Mouse (Mus musculus): Measurements from ENCODE around the gene Grm8.

Grm8 gene

DNA sequence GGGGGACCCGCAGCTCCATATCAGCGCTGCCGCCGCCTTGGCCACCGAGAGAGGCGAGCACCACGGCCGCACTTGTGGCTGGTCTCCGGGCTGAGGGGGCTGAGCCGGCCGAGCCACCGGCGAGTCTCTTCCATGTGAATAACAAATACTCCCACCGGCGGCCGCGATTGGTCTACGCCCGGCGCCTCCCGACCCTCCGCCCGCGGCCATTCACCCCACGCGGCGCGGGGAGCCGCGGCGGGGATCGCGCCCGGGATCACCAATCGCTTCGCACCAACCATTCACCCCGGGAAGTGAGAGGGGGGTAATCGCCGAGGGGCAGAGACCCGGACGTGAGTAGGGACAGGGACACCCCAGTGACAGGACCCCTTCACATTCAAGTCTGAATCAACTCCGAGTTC lies at the start of gene Grm8:
Gene Grm8, minus strand, starts transcription at position 178 of the 401 bp plus-strand sequence.
- DNase-seq, result peak; percentile 55 to 63

DNA sequence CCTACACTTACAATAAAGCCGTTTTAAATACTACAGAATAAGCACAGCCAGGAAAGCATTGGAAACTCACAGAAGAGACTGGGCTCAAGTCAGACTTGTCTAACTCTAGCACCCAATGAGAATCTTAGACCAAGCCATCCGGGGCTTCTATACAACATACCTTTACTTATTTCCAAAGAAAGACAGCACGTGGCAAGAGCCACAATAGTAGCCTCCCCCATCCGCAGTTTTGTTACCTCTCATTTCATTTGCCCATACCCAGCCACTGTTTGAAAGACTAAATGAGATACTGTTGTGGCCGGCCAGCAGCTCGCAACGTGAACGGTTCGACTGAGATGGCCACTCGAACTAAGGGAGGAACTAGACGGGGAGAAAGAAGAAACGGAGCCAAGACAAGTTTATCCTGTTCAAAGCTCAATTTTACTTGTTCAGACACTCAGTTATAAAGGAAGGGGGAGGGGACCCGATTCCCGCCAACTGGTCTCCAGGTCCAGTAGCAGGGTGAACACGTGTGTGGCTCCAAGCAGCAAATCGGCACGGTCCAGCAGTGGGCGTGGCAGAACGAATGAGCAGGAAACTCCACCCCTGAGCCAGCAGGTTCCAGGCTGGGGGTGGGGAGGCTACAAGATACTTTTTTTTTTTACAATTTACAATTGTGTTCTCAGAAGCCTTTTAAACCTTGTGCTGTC lies 35.0 kb upstream of the Grm8 start:
- no peak for DNase-seq

DNA sequence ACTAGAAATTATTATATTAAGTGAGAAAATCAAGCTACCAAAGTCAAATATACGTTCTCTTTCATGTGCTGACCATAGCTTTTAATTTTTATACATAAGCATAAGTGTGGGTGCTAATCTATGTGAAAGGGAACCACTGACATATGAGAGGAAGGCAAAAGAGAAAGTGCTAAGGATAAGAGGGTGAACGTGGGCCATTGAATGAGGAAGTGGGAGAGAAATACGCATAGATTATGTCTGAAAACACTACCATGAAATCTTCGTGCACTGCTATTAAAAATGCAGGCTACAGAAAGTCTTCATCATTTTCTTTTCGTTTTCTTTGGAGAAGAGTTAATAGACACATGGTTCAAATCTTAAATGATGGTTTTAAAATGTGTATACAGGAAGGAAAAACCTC lies 25.4 kb upstream of the Grm8 start:
- no peak for DNase-seq

DNA sequence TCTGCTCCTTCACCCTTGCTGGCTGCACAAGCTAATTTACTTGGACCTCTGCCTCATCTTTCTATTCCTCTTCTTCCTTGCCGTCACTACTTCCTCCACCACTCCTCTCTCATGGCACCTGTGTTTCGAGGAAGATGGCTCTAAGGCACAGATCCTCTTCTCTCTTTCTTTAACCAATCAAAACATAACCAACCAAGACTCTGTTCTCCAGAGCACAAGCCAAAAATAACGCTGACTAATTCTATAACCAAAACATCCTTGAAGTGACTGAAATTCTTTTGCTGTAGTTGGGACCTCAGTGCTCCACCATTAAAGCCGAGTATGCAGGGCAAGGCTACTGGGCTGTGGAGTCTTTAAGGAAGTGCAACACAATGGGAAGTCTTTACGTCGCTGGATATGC lies 11.5 kb upstream of the Grm8 start:
- no peak for DNase-seq

DNA sequence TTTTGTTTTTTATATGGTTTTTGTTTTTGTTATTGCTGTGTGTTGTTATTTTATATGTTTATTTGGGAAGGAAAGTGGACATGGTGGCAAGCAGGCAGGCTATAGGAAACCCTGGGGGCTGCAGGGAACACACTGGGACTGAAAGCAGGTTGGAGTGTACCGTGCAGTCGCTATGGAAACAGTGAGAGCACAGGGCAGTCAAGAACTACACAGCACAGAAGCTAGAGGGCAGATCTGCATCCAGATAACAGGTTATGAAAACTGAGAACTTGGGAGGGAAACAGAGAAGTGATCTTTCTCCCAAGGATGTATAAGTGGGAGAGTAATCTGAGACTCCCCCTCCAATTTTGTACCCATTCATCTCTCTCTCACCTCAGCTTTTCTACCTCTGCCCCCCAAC lies 7.4 kb upstream of the Grm8 start:
- DNase-seq, result no peak

DNA sequence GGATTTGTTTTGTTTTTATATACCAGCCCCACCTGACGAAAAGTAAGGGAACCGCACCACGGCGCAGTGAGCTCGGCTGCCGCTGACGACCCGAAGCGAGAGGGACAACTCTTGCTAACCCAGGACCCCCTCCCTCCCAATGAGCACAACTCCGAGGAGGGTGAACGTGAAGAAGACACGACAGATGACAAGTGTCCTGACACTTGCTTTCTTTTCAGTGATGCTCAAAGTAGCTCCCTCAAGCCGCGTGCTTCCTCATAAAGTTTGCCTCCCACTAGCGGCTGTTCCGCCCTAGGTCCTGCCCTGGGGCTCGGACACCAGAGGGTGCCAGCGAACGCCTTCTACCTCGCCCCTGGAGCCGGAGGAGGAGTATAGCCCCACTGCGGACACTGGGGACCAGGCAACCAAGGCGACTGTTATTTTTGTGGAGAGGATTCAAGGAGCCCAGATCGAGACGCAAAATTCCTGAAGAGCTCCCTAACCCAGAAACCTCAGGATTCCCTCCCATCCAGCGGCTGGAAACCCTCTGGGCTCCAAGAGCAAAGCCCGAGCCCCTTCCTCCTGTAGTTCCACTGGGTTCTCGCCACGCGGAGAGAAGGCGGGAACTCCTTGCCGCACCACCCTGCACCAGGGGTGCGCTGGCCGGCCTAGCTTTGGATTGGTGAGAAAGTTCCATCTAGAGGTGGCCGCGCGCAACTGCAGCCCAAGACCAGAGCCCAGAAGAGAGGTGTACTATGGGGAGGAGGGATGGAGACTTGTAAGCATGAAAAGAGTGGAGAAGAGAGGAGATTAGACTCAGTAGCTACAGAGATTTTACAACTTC lies 644 bp upstream of the Grm8 start:
- DNase-seq, result peak; percentile 87 to 91

DNA sequence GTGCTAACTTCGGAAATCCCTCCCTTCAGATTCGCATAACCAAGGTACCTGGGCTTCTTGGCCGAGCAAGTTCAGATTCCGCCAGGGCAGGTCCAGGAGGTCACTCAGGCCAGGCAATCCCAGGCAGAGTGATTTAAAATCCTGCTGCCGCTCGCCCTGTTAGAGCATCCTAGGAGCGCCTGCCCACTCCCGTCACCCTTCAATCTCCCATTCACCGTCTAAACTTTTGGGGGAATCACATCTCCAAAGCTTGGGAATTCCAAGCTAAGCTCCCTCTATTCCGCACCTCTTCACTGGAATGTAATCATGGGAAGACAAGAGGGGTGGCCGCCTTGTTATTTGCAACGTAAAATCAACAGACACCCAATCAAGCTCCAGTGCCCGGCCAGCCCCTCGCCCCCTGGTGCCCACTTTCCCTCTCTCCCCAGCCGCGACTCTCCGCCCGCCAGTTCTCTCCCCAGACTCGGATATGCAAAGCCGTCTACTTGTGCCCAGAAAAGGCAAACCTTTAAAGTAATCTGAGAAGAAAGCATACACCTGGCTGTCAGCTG lies 652 bp downstream of the Grm8 start:
- DNase-seq, result peak; percentile 20 to 30

DNA sequence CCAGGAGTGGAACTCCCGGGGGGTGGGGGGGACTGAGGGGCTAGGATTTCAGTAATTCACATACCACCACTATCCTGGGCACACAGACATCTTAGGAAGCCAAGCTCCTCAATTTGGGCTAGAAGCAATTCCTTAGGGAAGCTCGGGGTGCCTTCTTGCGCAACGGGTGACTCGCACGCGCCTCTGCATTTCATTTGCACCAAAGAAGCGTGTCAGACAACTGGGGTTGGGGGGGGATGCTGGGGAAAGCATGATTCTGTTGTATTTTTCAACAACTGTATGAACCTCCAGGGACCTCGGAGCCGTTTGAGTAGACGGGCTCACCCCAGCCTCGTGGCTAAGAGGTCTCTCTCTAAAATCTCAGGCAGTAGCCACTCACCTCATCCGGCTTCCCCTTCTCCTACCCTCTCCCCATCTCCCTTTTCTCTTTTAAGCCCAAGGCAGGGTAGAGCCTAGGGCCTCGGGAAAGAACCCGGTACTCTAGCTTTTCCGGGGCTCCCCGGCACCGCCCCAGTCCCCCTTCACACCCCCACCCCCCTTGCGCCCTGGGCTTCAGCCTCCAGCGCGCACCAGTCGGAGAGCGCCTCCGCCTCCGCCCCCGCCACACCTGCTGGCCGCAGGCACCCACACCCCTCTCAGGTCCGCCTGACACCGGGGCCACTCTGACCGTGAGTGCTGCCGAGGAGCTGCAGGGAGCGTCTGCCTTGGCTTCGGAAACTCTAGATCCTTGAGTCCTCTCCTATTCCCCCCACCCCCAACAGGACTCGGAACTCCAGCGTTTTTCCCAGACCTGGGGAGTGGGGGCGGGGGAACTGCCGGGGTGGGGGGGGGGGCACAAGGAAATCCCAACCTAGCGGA lies 1.5 kb downstream of the Grm8 start:
- DNase-seq, result peak; percentile 6 to 7

DNA sequence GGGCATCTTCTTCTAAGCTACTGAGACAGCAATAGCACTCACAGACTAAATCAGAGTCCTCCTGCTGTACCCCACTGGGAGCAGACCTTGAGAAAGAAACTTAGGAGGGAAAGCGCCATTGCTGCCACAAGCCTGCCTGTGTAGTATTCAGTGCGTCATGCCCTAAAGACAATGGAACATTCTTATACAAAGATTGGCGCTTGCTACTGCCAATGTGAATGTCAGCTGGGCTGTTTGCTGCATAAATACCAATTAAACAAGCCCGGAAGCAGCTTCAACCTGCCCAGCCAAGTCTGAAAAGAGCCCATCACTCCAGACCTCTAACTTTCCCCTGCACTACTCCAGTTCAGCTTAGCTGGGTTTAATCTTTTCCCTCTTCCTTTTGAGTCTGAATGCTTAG lies 2.9 kb downstream of the Grm8 start:
- DNase-seq, result no peak

DNA sequence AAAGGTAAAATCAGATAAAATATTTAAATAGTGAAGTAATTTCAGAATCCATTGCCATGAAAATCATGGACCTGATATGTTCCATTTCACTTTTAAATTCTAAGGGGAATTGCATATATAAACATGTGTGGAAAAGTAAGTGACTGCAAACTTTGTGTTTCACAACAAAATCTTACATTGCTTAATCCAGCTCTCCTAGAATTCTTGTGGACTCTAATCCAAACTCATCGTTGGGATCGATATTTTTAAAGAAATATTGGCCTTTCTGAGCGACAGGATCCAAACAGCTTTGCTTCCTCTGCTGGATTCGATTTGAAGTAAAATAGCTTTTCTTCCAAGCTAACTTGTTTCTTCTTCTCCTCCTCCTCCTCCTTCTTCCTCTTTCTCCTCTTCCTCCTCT lies 6.1 kb downstream of the Grm8 start:
- no peak for DNase-seq

DNA sequence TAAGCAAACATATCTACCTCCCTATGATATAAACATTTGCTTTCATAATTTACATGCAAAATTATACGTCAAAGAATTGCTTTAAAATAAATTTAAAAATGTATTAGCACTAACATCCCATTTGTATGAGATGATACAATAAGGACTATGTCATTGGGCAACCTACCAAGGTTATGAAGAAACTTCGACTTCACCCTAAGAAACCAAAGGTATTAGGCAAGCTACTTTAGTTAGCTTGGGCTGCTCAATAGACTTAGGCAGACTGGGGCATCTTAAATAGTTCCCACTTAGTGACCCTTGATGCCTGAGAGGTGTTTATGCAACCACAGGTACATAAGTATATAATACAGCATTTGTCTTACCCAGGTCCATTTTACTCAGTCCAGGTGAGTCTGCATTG lies 19.5 kb downstream of the Grm8 start:
- no peak for DNase-seq

DNA sequence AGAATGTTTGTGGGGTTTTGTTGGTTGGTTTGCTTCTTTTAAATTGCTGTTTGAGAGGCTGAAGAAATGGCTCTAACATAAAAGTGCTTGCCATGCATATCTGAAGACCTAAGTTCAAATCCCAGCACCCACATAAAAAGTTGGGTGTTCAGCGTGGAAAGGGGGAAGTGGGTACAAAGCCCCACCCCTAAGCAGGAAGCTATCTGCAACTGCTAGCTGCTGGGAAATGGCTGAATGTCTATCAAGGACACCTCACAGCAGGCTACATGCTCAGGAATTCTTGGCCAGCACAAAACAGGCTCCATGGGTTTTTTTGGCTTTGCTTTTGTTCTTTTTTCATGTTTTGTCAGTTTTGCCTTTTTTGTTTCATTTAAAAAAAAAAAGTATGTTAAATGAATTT lies 20.1 kb downstream of the Grm8 start:
- no peak for DNase-seq

DNA sequence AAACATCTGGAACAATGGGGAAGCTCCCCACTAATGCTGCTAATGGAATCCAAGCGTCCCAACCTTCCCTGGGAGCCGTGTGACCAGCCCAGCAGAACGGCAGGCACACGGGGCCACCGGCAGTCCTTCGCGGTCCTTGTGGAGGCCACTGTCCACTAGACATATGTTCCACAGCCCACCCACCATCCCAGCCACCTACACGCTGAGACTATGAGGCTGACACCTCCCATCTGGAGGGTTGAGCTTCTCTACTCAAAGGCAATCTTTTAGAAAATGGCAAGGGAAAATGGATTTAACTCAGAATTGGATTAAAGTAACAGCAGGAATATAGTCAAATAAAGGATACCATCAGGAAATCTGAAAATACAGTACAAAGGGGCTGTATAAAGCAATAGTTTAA lies 23.4 kb downstream of the Grm8 start:
- no peak for DNase-seq

DNA sequence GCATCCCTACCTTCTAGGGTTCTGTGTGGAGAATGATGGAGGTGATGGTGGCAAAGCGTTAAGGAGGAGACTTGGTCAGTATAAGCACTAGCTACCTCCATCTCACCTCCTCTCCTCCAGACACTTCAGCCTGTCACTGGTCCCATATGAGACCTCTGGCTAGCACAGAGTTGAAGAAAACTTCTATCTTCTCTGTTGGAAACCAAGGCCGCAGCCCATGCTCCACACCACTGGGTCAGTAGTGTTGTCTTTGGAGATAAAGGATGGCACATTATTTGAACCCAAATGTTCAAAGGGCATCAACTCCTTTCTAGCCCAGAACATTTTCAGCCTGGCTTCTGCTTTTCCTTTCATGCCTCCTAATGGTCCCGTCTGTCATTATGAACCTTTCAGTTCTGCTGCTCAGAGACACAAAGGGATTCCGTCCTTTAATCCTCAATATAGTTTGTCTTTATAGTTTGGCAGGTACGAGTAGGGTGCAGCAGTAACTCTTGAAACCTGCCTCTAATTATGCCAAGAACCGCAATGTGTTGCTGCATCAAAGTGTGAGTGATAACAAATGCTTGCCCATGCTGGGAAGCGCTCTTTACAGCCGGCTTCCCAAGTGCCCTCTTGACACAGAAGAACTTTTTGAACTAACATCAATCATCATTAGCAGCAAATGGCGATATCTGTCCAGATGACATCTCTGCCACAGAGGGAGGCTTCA lies 32.2 kb downstream of the Grm8 start:
- DNase-seq, result no peak

DNA sequence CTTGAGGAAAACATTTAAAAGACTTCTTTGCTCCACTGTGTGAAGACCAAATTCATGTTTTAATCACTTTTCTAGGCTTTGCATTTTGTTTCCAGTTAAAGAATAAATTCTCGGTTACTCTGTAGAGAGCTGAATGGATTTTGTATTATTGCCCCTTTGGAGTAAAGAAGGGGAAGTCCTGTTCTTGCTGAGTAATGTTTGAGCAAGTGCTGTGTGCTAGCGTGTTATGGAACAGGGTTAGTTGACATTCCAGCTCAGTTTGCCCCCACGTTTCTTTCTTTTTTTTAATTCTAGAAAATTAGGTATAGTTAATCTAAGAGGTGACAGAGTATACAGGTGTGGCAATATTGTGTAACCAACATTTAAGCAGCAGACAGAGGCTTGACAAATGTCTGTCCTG lies 35.0 kb downstream of the Grm8 start:
- DNase-seq, result no peak

DNA sequence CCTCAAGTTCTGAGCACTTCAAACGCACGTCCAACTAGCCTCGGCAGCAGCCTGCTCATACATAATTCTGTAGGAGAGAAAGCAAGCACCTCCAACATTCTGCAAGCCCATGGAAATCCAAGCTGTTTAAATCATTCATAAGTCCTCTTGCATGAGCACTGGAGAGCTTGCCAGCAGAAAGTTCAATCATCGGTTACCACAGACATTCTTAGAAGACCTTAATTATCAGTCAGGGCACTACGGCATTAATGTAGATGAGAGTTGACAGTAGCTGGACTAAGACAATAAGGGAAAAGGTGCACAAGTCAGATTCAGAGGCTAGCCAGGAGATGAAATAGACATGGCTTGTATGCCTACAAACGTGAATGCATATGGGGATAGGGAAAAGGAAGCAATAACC lies 42.5 kb downstream of the Grm8 start:
- no peak for DNase-seq

DNA sequence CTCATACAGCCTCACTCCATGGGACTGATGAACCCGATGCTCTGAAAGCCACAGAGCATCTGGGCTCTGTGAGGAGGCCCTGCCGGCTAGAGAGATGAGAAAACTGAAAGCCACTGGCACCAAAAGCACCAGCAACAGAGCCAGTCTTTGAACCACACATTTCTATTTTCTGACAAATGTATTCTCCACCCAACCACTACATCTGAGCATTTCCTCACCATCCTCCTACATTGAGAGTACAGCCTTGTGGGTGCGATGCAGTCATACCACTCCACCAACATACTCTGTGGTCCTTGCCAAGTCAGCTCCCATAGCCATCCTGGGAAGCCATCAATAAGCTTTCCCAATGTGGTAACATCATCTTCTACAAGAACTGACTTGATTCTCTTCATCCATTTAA lies 43.1 kb downstream of the Grm8 start:
- no peak for DNase-seq

DNA sequence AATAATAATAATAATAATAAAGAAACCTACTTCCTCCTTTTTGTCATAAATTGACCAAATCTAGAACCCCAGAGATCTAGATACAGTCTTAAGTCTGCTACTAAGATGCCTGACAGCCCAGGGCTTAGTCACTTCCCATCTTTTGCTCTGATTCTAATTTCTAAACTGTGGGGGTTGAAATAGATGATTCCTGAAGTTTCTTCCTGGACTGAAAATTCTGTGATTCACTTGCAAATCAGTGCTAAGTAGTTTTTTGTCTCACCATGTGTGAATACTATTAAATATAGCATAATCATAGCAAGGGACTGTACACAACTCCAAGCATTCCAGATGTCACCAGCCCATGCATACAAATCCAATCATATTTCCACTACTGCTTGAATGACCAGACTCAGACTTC lies 44.0 kb downstream of the Grm8 start:
- DNase-seq, result no peak

DNA sequence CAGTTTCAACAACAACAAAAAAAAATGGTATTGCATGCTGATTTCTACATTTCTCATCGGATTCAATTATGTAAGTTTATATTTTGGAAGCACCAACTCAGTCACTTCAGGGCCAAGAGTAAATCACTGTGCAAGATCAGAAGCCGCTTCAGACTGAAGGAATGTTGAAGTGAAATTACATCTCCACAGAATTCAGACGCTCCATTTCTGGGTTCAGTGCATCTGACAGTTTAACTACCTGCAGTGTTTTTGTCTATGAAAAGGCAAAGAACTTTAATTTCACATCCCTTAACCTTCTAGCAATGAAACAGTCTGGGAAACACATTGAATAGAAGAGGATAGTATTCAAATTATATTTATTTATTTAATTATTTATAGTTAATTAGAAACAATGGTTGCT lies 59.4 kb downstream of the Grm8 start:
- no peak for DNase-seq

DNA sequence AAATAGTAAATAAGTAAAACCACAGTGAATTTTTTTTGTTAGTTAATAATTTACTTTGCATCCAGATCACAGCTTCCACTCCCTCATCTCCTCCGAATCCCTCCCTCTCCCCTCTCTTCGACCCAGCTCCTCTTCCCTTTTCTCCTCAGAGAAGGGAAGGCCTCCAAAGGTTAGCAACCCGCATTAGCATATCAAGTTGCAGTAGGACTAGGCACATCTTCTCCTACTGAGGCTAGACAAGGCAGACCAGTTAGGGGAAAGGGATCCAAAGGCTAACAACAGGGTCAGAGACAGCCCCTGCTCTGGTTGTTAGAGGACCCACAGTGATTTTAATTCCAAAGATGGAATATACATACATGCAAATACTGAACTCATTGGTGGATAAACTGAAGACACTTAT lies 60.5 kb downstream of the Grm8 start:
- DNase-seq, result no peak

DNA sequence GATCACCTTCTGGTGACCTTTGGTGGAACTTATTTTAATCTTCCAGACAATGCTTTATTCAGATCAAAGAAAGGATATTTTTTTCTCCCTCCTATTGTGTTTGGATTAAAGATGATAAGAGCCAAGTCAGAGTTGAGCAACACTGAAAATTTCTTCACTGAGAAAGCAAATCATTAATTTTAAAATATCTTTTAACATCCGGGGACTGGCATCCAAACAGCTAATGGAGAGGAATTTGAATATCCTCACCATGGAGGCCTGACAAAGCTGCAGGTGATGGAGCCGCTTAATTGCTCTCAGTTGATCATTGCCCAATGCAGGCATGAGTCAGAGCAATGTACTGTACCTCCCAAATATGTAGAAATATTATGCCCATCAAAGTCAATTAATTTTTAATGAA lies 83.0 kb downstream of the Grm8 start:
- DNase-seq, result no peak

DNA sequence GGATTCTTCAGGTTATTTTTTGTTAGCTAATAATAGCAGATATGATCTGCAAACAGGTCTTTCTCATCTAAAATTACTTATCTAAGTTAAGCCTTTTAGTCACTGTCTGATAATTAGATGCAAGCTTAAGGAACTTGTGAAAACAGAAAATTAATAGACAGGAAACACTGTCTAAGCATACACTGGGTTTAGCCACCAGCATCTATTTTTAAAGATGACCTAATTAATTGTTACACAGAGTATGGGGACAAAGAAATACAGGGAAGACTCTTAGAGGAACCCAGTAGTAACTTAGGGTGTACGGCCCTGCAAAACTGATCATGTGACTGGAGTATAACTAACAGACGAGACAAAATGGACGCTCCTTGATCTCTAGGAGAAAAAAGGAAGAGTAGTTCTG lies 92.6 kb downstream of the Grm8 start:
- no peak for DNase-seq

DNA sequence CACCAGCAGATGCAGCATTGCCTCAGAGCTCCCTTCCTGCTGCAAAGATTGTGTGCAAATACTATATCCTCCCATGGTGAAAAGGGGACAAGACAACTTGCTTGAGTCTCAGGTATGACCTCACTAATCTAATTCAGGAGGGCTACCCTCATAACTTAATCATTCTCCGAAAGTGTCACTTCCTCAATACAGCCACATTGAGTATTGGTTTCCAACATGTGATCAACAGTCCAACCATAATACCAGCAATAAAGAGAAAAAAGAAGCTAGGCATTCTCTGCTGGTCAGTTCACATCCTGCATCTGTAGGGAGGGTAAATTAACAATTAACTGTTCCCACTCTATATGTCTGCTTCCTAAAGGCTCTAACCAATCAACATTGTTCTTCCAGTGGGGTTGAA lies 94.2 kb downstream of the Grm8 start:
- no peak for DNase-seq

Data from kidney, postnatal 4 days (tissue).